Mouse (Mus musculus) lung, postnatal 0 days (tissue): ENCODE results near the gene Irf2.

Source experiments
- CTCF ChIP-seq: IDR thresholded peaks from 2 replicates; pipeline ENCODE4 v1.5.1; 2016; ENCODE audit warnings: antibody characterized with exemption, mild to moderate bottlenecking
- EP300 ChIP-seq: IDR thresholded peaks from 2 replicates; pipeline ENCODE4 v1.6.1; 2016; ENCODE audit warnings: antibody characterized with exemption, mild to moderate bottlenecking, control low read depth

GRCm38 (mm10) chr8:46799212-46799611 lies 59.7 kb downstream of the Irf2 start:
- TF ChIP-seq CTCF (no peak), EP300 (no peak)
